Mouse (Mus musculus) embryonic facial prominence, embryonic 15.5 days (tissue): ENCODE results near the gene Ap3b1. TPM values are rescaled to one million over a fixed set of nuclear protein-coding genes. Genes with fewer than 3 reads are reported as not detected.

Experiments used
- ATAC-seq: fragments of 200-750 bp; cut with Nextera tagmentation; 2 replicates; pipeline ENCODE4 v1.8.0; 2017; ENCODE audit warnings: low read depth, moderate TSS enrichment; ENCODE audit not compliant: insufficient number of reproducible peaks, low FRiP score, low TSS enrichment
- H3K27ac ChIP-seq: fragments of 300-500 bp; sonication (generic); replicated peaks from 2 replicates; pipeline ENCODE4 v1.5.1; 2015; ENCODE audit warnings: mild to moderate bottlenecking, inconsistent platforms
- H3K27me3 ChIP-seq: fragments of 300-500 bp; sonication (generic); 2 replicates; pipeline ENCODE4 v1.6.1; 2015; ENCODE audit warnings: inconsistent platforms
- H3K36me3 ChIP-seq: fragments of 300-500 bp; sonication (generic); 2 replicates; pipeline ENCODE4 v1.6.1; 2015; ENCODE audit warnings: mild to moderate bottlenecking, inconsistent platforms
- H3K4me1 ChIP-seq: fragments of 300-500 bp; sonication (generic); 2 replicates; pipeline ENCODE4 v1.6.1; 2015; ENCODE audit warnings: inconsistent platforms
- H3K4me2 ChIP-seq: fragments of 300-500 bp; sonication (generic); replicated peaks from 2 replicates; pipeline ENCODE4 v1.6.1; 2015; ENCODE audit warnings: mild to moderate bottlenecking, inconsistent platforms
- H3K4me3 ChIP-seq: fragments of 300-500 bp; sonication (generic); replicated peaks from 2 replicates; pipeline ENCODE4 v1.5.1; 2015; ENCODE audit warnings: mild to moderate bottlenecking, inconsistent platforms
- H3K9ac ChIP-seq: fragments of 300-500 bp; sonication (generic); 2 replicates; pipeline ENCODE4 v1.6.1; 2015; ENCODE audit warnings: inconsistent platforms
- H3K9me3 ChIP-seq: fragments of 300-500 bp; sonication (generic); replicated peaks from 2 replicates; pipeline ENCODE4 v1.6.1; 2016; ENCODE audit warnings: inconsistent platforms
- WGBS: fragments of 180-500 bp; shearing (Covaris S2); methylation state at CpG from one replicate; pipeline ENCODE4 v1.1.7; 2015; 5-methylcytosine and 5-hydroxymethylcytosine counted together
- polyA plus RNA-seq: library from polyadenylated mRNA; unstranded; fragments of >200 nt; fragmentation: Nextera tagmentation; extraction: Ambion mirVana; gene quantifications from 2 replicates; pipeline ENCODE4 v1.2.1, GENCODE M21; 2015

The Ap3b1 gene
- polyA plus RNA-seq, 1 experiment from 2014 or later: 43.8 TPM

DNA sequence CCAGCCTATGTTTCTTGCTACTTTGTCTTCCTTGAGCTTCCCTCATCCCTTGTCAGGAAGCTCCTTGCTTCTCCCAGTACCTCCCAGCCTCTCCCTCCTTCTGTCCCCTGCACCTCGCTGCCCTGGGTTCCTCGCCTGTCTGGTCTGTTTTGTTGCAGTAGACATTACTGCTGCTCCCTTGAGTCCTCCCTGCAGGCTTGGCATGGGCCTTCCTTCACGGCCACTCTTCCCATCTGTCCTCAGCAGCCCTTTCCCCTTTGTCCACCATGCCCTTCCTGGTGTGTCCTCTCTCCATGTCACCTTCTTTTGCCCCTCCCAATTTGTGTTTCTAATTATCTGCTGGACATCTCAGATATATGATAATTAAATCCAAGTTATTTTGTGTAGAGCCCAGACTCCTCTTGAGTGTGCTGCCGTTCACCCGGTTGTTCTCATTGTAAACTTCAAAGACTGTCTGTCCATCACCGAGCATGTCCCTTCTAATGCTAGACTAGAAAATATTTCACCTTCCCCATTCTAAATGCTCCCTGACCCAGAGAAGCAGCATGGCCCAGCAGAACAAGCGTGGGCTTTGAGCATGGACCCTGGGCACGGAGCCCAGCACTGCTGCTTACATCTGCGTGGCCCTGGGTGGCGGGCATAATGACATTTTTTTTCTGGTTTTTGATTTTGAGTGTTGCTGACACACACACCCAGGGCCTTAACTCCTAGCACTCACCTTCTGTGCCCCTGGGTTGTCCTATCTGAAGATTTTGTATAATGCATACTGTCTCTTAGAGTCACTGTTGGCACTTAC is 181.3 kb downstream of the Ap3b1 start:
- Histone ChIP-seq H3K4me2 (no peak overlapping the region), H3K4me3 (no peak overlapping the region), H3K27me3 (no peaks in the 10 kb centered on the region), H3K36me3 (0 out of 2 replicates have a peak, but pooled peaks cover 2% of the 10 kb centered on the region), H3K9ac (no peak overlapping the region), H3K9me3 (no peaks in the 10 kb centered on the region), H3K4me1 (no peaks in the 10 kb centered on the region), H3K27ac (no peak overlapping the region)
- 88% methylated on average over 10 of the region's 10 CpGs for WGBS
- no peak for ATAC-seq

DNA sequence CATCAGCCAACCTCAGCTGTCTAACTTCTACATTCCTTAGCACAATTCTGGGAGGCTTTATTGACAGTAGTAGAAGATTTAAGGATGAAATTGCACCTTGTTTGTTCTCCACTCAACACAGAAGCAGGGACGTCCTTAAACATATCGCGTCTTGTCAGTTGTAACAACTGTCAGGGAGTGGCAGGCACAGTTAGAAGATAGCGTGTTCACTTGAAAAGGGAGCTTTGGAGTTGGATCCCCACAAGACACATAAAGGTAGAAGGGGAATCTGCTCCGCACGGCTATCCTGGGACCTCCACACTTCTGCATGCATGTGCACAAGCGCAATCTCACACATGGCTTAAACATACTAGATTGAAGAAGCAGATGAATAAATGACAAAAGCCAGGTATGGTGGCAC is 183.3 kb downstream of the Ap3b1 start:
- Histone ChIP-seq H3K27ac (no peak overlapping the region), H3K4me1 (no peaks in the 10 kb centered on the region), H3K4me3 (no peak overlapping the region), H3K27me3 (no peaks in the 10 kb centered on the region), H3K4me2 (no peak overlapping the region), H3K9ac (no peak overlapping the region), H3K9me3 (no peaks in the 10 kb centered on the region), H3K36me3 (0 out of 2 replicates have a peak, but pooled peaks cover 2% of the 10 kb centered on the region)
- WGBS: 87% methylated on average over 7 of the region's 7 CpGs
- ATAC-seq: no peak

DNA sequence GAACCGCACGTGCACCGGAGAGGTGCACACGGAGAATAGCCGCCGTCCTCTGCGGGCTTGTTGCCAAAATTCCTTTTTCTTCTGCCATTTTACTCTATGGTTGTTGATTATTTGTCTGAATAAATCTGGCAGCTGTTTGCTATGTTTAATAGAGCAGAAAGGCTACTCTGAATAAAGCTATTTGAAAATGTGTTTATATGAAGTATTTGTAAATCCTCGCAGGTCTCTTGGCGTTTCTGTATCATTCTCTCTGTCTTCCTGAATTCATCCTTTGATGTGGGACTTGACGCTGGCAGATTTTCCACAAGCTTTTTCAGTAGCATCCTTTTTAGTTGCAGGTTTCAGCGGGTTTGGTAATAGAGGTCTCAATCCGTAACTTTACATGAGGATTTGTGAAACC is 185.5 kb downstream of the Ap3b1 start:
- Histone ChIP-seq H3K9ac (no peak overlapping the region), H3K27me3 (no peaks in the 10 kb centered on the region), H3K4me1 (no peaks in the 10 kb centered on the region), H3K4me3 (no peak overlapping the region), H3K36me3 (no peaks in the 10 kb centered on the region), H3K9me3 (no peaks in the 10 kb centered on the region), H3K27ac (no peak overlapping the region), H3K4me2 (no peak overlapping the region)
- WGBS: 63% methylated on average over 12 of the region's 12 CpGs
- ATAC-seq: no peak

DNA sequence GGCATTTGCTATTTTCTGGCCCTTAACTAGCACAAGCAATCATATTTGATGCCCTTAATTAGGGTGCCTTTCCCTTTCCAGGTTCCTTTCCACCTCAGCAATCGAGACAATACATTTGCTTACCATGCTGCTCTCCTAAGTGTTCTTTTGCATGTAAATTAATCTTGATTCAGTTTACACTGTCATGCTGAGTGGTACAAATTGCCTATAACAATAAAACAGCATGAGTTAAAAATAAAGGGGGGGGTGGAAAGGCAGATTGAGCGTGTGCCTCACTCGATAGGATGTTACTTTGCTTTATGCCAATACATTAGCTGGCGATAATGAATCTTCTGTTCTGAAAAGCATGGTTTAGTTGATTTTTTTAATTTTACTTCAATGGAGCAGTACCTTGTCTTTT is 187.0 kb downstream of the Ap3b1 start:
- H3K36me3 ChIP-seq: no peaks in the 10 kb centered on the region
- no peak overlapping the region for H3K4me2 ChIP-seq
- H3K9ac ChIP-seq: no peak overlapping the region
- ATAC-seq: no peak
- H3K27me3 ChIP-seq: no peaks in the 10 kb centered on the region
- H3K9me3 ChIP-seq: no peaks in the 10 kb centered on the region
- H3K27ac ChIP-seq: no peak overlapping the region
- H3K4me3 ChIP-seq: no peak overlapping the region
- WGBS: 65% methylated on average over 4 of the region's 4 CpGs
- H3K4me1 ChIP-seq: no peaks in the 10 kb centered on the region

DNA sequence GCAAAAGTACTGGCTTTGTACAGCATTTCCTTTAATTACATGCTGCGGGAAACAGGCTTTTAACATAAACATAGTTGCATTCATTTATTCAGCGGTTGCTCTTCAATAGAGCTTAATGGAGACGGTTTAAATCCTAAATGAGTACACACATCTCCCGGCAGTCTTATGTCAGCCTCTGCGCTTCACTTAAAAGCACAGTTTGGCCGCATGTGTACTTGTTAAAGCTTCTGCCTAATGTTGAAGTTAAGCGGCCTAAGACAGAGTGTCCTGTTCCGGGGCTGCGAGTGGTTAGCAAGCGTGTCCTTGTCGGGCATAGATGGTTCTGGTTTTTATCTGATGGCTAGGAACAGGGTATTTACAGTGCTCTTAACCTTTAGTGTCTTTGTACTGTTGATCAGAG is 187.5 kb downstream of the Ap3b1 start:
- no peak overlapping the region for H3K4me3 ChIP-seq
- H3K9me3 ChIP-seq: no peaks in the 10 kb centered on the region
- H3K36me3 ChIP-seq: no peaks in the 10 kb centered on the region
- H3K4me1 ChIP-seq: no peaks in the 10 kb centered on the region
- 57% methylated on average over 11 of the region's 11 CpGs for WGBS
- H3K9ac ChIP-seq: no peak overlapping the region
- no peak for ATAC-seq
- H3K4me2 ChIP-seq: no peak overlapping the region
- H3K27ac ChIP-seq: no peak overlapping the region
- H3K27me3 ChIP-seq: no peaks in the 10 kb centered on the region

DNA sequence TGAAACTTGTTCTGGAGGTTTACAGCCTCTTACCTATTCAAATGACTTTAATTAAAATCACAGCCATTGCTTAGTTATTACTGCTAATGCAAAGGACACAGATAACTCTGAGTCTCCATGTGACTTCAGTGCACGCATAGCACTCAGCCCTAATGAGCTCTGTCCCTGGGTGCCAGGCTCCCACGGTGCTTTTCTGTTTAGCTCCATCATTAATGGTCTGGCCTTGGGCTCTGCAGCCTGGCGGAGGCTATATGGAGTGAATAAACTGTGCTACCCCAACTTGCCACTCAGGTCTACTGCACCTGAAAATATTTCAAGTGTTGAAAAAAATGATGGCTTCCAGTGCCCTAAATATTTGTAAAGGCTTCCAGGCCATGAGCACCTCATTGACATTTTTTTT is 190.8 kb downstream of the Ap3b1 start:
- Histone ChIP-seq H3K9me3 (no peaks in the 10 kb centered on the region), H3K36me3 (no peaks in the 10 kb centered on the region), H3K4me2 (no peak overlapping the region), H3K27me3 (no peaks in the 10 kb centered on the region), H3K4me1 (no peaks in the 10 kb centered on the region), H3K27ac (no peak overlapping the region), H3K4me3 (no peak overlapping the region), H3K9ac (no peak overlapping the region)
- 57% methylated on average over 3 of the region's 3 CpGs for WGBS
- no peak for ATAC-seq

DNA sequence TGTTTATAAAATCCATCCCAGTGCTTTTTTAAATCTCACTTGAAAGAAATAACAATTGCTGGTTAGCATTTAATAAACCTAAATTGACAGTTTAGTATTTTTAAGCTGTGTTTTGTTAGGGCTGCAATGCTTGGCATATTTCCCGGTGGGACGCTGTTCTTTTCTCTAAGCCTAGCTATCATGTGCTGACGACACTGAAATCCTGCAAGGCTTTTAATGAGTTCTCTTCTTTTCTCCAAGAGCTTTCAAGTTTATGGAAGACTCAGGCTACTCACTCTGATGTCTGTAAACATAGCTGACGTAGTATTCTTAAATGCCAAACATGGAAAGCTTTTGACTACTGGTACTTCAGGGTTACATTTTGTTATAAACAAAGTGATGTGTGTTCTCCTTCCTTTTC is 191.3 kb downstream of the Ap3b1 start:
- H3K9ac ChIP-seq: no peak overlapping the region
- ATAC-seq: no peak
- 30% methylated on average over 4 of the region's 4 CpGs for WGBS

DNA sequence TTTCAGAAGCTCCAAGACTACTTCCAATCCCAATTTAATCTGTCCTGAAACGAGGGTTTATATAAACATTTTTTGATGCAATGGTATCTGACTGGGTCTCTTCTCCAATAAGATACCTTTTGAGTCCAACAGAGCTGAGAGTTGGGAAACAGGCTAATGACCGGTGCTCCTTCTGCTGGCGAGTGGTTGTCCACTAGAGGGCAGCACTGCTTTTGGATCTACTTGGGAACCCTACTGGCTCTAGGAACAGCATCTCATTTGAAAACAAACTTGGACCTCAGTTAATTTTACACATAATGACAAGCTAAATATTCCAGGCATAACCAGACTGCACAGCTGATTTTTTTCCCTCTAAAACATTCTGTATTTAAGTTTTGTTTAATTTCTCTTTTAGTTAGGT is 201.3 kb downstream of the Ap3b1 start:
- Histone ChIP-seq H3K36me3 (no peaks in the 10 kb centered on the region), H3K27me3 (no peaks in the 10 kb centered on the region), H3K4me2 (no peak overlapping the region), H3K9me3 (no peaks in the 10 kb centered on the region), H3K9ac (no peak overlapping the region), H3K4me1 (0 out of 2 replicates have a peak, but pooled peaks cover 4% of the 10 kb centered on the region), H3K4me3 (no peak overlapping the region), H3K27ac (no peak overlapping the region)
- 2% methylated on average over 3 of the region's 3 CpGs for WGBS
- ATAC-seq: no peak

More for the DNA sequence above, 191.3 kb downstream of the Ap3b1 start:
- Histone ChIP-seq H3K27me3 (no peaks in the 10 kb centered on the region), H3K36me3 (no peaks in the 10 kb centered on the region), H3K9me3 (no peaks in the 10 kb centered on the region), H3K4me3 (no peak overlapping the region), H3K4me1 (no peaks in the 10 kb centered on the region), H3K4me2 (no peak overlapping the region), H3K27ac (no peak overlapping the region)

DNA sequence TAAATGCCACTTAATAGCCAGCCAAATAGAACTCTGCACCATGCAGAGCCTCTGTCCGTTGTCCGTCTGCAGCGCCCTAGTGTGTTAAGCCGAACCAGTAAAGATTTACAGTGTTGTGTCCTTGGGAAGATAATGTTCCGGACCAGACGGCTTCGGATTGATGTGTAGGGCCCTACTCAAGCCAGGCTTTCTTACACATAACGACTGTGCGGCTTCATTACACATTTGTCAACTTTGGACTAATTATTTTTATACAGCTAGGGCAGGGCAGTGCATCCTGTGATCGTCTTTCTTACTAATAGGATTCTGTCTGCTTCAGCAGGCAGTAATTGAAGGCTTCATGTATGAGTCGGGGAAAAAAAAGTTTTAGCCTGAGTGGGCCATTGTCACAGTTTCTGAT is 202.1 kb downstream of the Ap3b1 start:
- H3K27me3 ChIP-seq: no peaks in the 10 kb centered on the region
- 0 out of 2 replicates have a peak, but pooled peaks cover 4% of the 10 kb centered on the region for H3K4me1 ChIP-seq
- no peaks in the 10 kb centered on the region for H3K9me3 ChIP-seq
- no peak overlapping the region for H3K9ac ChIP-seq
- H3K4me2 ChIP-seq: no peak overlapping the region
- no peaks in the 10 kb centered on the region for H3K36me3 ChIP-seq
- WGBS: 69% methylated on average over 11 of the region's 11 CpGs
- no peak overlapping the region for H3K27ac ChIP-seq
- ATAC-seq: no peak
- no peak overlapping the region for H3K4me3 ChIP-seq

DNA sequence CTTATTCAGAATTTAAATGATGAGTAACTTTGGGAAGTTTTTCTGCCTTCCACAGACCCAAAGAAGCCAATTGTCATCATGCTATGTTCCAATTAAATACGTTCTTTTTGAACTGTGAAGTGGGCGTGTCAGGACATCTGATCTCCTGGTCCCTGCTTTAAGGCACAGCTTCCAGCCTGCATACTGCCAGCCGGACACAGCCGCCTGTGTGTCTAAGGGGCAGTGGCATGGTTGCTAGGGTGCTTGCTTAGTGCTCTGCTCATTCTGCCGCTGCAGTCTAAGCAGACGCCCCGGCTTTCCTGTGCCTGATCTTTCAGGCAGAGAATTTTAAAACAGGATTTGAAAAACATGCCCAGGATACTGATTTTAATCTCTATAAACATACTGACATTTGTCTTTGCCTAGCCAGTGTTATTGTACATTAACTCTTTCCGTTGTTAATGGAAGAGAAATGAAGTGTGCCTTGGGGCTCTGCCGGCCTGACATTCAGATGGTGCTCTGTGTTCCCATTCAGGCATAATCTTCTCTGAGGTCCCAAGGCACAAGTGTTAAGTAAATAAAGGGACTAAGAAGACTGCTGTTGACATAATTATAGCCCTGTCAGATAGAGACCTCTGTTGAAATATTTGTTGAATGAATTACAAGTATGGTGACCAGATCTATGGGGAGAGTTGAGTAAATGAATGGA is 204.0 kb downstream of the Ap3b1 start:
- no peaks in the 10 kb centered on the region for H3K9me3 ChIP-seq
- H3K4me1 ChIP-seq: 0 out of 2 replicates have a peak, but pooled peaks cover 4% of the 10 kb centered on the region
- no peak overlapping the region for H3K4me3 ChIP-seq
- ATAC-seq: no peak
- WGBS: 30% methylated on average over 9 of the region's 9 CpGs
- no peaks in the 10 kb centered on the region for H3K27me3 ChIP-seq
- no peak overlapping the region for H3K9ac ChIP-seq
- no peak overlapping the region for H3K27ac ChIP-seq
- H3K36me3 ChIP-seq: peaks cover 3% of the 10 kb centered on the region; the same call in 1 of the 2 replicates
- H3K4me2 ChIP-seq: no peak overlapping the region

DNA sequence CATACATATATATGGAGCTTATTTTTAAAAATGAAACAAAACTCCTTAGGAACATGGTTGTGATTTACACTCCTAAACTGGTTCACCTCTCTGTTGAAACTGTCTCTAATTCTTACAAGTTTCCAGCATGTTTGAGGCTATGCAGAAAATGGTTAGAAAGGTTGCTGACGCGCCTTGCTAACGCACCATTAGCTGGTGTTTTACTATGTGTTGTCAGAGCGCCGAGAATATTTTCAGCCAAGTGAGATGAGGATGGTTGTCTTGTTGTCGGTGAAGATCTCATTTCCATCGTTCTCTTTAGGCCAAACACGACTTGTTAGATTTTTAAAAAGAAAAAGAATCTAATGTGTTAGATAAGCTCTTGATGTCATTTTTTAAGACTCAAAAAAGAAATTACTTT is 205.1 kb downstream of the Ap3b1 start:
- no peaks in the 10 kb centered on the region for H3K9me3 ChIP-seq
- H3K27ac ChIP-seq: no peak overlapping the region
- H3K4me2 ChIP-seq: no peak overlapping the region
- no peak for ATAC-seq
- no peak overlapping the region for H3K4me3 ChIP-seq
- H3K36me3 ChIP-seq: peaks cover 3% of the 10 kb centered on the region; the same call in 1 of the 2 replicates
- no peak overlapping the region for H3K9ac ChIP-seq
- H3K27me3 ChIP-seq: no peaks in the 10 kb centered on the region
- 0 out of 2 replicates have a peak, but pooled peaks cover 4% of the 10 kb centered on the region for H3K4me1 ChIP-seq
- WGBS: 79% methylated on average over 8 of the region's 8 CpGs
